Mouse (Mus musculus) MEL (cell line): ENCODE measurements around the gene Tmem145. TPM values are rescaled to one million over a fixed set of nuclear protein-coding genes. Genes with fewer than 3 reads are reported as not detected.

ENCODE experiments used
- DNase-seq: peaks from one replicate; pipeline ENCODE4 v3.0.0; 2011; ENCODE audit warnings: low read depth, low spot score
- H3K27ac ChIP-seq: 2 replicates; pipeline ENCODE4 v1.5.1; 2012; ENCODE audit warnings: low read depth, mild to moderate bottlenecking, control low read depth, low read length, moderate library complexity; ENCODE audit not compliant: control insufficient read depth
- H3K27me3 ChIP-seq, 2 experiments: fragments of 150-350 bp in 1 of 2; sonication (generic) in 1 of 2; 2 replicates each; pipeline ENCODE4 v1.6.1; 2012; ENCODE audit warnings: low read length in 2 of 2, mild to moderate bottlenecking in 2 of 2, improper control_type of control experiment in 1 of 2, moderate library complexity in 1 of 2; ENCODE audit not compliant: insufficient read depth in 2 of 2, control insufficient read depth in 1 of 2
- H3K36me3 ChIP-seq, 2 experiments: 2 replicates each; pipeline ENCODE4 v1.6.1; 2012 to 2014; ENCODE audit warnings: low read length in 2 of 2, improper control_type of control experiment in 1 of 2, inconsistent platforms in 1 of 2, mild to moderate bottlenecking in 1 of 2; ENCODE audit not compliant: insufficient read depth in 2 of 2, control insufficient read depth in 1 of 2
- H3K4me1 ChIP-seq, 2 experiments: fragments of 150-350 bp in 1 of 2; sonication (generic) in 1 of 2; 2 replicates each; pipeline ENCODE4 v1.6.1; 2012; ENCODE audit warnings: low read length in 2 of 2, improper control_type of control experiment in 1 of 2, mild to moderate bottlenecking in 1 of 2; ENCODE audit not compliant: insufficient read depth in 2 of 2, control insufficient read depth in 1 of 2
- H3K4me3 ChIP-seq, 2 experiments: fragments of 150-350 bp in 1 of 2; sonication (generic) in 1 of 2; 2 replicates each; pipeline ENCODE4 v1.5.1; 2012; ENCODE audit warnings: low read depth in 2 of 2, low read length in 2 of 2, mild to moderate bottlenecking in 2 of 2, moderate library complexity in 2 of 2, control low read depth in 1 of 2, improper control_type of control experiment in 1 of 2; ENCODE audit not compliant: control insufficient read depth in 1 of 2, insufficient read depth in 1 of 2
- H3K79me2 ChIP-seq: 2 replicates; pipeline ENCODE4 v1.6.1; 2012; ENCODE audit warnings: mild to moderate bottlenecking, low read length, moderate library complexity; ENCODE audit not compliant: control insufficient read depth, poor library complexity, insufficient read depth
- H3K9ac ChIP-seq: 2 replicates; pipeline ENCODE4 v1.6.1; 2012; ENCODE audit warnings: low read depth, mild to moderate bottlenecking, control low read depth, low read length, moderate library complexity; ENCODE audit not compliant: control insufficient read depth, poor library complexity, severe bottlenecking
- H3K9me3 ChIP-seq: fragments of 150-350 bp; sonication (generic); replicated peaks from 2 replicates; pipeline ENCODE4 v1.6.1; 2012; ENCODE audit warnings: mild to moderate bottlenecking, low read length, improper control_type of control experiment, moderate library complexity; ENCODE audit not compliant: insufficient read depth
- BHLHE40 ChIP-seq: IDR thresholded peaks from 2 replicates; pipeline ENCODE4 v1.6.1; 2012; ENCODE audit warnings: low read depth, mild to moderate bottlenecking, inconsistent platforms, low read length, improper control_type of control experiment, borderline replicate concordance
- CHD1 ChIP-seq: IDR thresholded peaks from 2 replicates; pipeline ENCODE4 v1.6.1; 2012; ENCODE audit warnings: low read depth, mild to moderate bottlenecking, inconsistent platforms, low read length, improper control_type of control experiment
- E2F4 ChIP-seq: IDR thresholded peaks from 2 replicates; pipeline ENCODE4 v1.6.1; 2011; ENCODE audit warnings: low read depth, low read length, improper control_type of control experiment, borderline replicate concordance
- ELF1 ChIP-seq: IDR thresholded peaks from 2 replicates; pipeline ENCODE4 v1.6.1; 2014; ENCODE audit warnings: low read depth, mild to moderate bottlenecking, inconsistent platforms, low read length, improper control_type of control experiment, moderate library complexity
- ETS1 ChIP-seq: IDR thresholded peaks from 2 replicates; pipeline ENCODE4 v1.6.1; 2012; ENCODE audit warnings: low read depth, mild to moderate bottlenecking, inconsistent platforms, low read length, improper control_type of control experiment, moderate library complexity
- GABPA ChIP-seq: IDR thresholded peaks from 2 replicates; pipeline ENCODE4 v1.6.1; 2012; ENCODE audit warnings: low read depth, mild to moderate bottlenecking, inconsistent platforms, low read length, improper control_type of control experiment, moderate library complexity
- GATA1 ChIP-seq: IDR thresholded peaks from 2 replicates; pipeline ENCODE4 v1.6.1; 2011; ENCODE audit warnings: low read depth, low read length, improper control_type of control experiment
- HCFC1 ChIP-seq: IDR thresholded peaks from 2 replicates; pipeline ENCODE4 v1.6.1; 2012; ENCODE audit warnings: low read depth, mild to moderate bottlenecking, inconsistent platforms, low read length, improper control_type of control experiment, moderate library complexity
- KAT2A ChIP-seq: conservative IDR thresholded peaks from 2 replicates; pipeline ENCODE4 v1.6.1; 2012; ENCODE audit warnings: low read depth, low read length, improper control_type of control experiment, inconsistent platforms
- MAFK ChIP-seq: IDR thresholded peaks from 2 replicates; pipeline ENCODE4 v1.6.1; 2011; ENCODE audit warnings: low read depth, mild to moderate bottlenecking, low read length, improper control_type of control experiment, borderline replicate concordance
- MAZ ChIP-seq: IDR thresholded peaks from 2 replicates; pipeline ENCODE4 v1.6.1; 2012; ENCODE audit warnings: low read depth, mild to moderate bottlenecking, inconsistent platforms, low read length, improper control_type of control experiment
- MEF2A ChIP-seq: IDR thresholded peaks from 2 replicates; pipeline ENCODE4 v1.6.1; 2014; ENCODE audit warnings: low read depth, mild to moderate bottlenecking, inconsistent platforms, low read length, improper control_type of control experiment; ENCODE audit not compliant: poor library complexity, insufficient replicate concordance, severe bottlenecking; ENCODE audit errors: extremely low read depth
- MXI1 ChIP-seq: IDR thresholded peaks from 2 replicates; pipeline ENCODE4 v1.6.1; 2011; ENCODE audit warnings: mild to moderate bottlenecking, low read depth, low read length, improper control_type of control experiment
- NRF1 ChIP-seq: IDR thresholded peaks from 2 replicates; pipeline ENCODE4 v1.6.1; 2014; ENCODE audit warnings: low read depth, mild to moderate bottlenecking, inconsistent platforms, low read length, improper control_type of control experiment, moderate library complexity; ENCODE audit not compliant: poor library complexity, insufficient read depth, severe bottlenecking
- POLR2A ChIP-seq, 2 experiments: IDR thresholded peaks; 2 replicates each; pipeline ENCODE4 v1.6.1; 2011 to 2012; ENCODE audit warnings: low read length in 2 of 2, mild to moderate bottlenecking in 2 of 2, control low read depth in 1 of 2, improper control_type of control experiment in 1 of 2, low read depth in 1 of 2, moderate library complexity in 1 of 2; ENCODE audit not compliant: control insufficient read depth in 1 of 2, insufficient read depth in 1 of 2, poor library complexity in 1 of 2
- POLR2AphosphoS2 ChIP-seq: IDR thresholded peaks from 2 replicates; pipeline ENCODE4 v1.6.1; 2011; ENCODE audit warnings: low read length, improper control_type of control experiment
- POLR2AphosphoS5 ChIP-seq: IDR thresholded peaks from 2 replicates; pipeline ENCODE4 v1.6.1; 2012; ENCODE audit warnings: low read depth, borderline replicate concordance, mild to moderate bottlenecking, inconsistent platforms, low read length, moderate library complexity, mixed read lengths
- SIN3A ChIP-seq: IDR thresholded peaks from 2 replicates; pipeline ENCODE4 v1.6.1; 2012; ENCODE audit warnings: low read length, improper control_type of control experiment, inconsistent platforms
- TAL1 ChIP-seq: IDR thresholded peaks from 2 replicates; pipeline ENCODE4 v1.6.1; 2012; ENCODE audit warnings: mild to moderate bottlenecking, inconsistent platforms, low read length, moderate library complexity, mixed read lengths
- TCF12 ChIP-seq: IDR thresholded peaks from 2 replicates; pipeline ENCODE4 v1.6.1; 2014; ENCODE audit warnings: low read depth, mild to moderate bottlenecking, inconsistent platforms, low read length, improper control_type of control experiment, moderate library complexity
- UBTF ChIP-seq: IDR thresholded peaks from 2 replicates; pipeline ENCODE4 v1.6.1; 2012; ENCODE audit warnings: low read depth, mild to moderate bottlenecking, inconsistent platforms, low read length, improper control_type of control experiment, moderate library complexity, borderline replicate concordance; ENCODE audit not compliant: insufficient read depth
- USF1 ChIP-seq: IDR thresholded peaks from 2 replicates; pipeline ENCODE4 v1.6.1; 2014; ENCODE audit warnings: low read depth, mild to moderate bottlenecking, inconsistent platforms, low read length, improper control_type of control experiment, moderate library complexity
- USF2 ChIP-seq, 2 experiments: IDR thresholded peaks; 2 replicates each; pipeline ENCODE4 v1.6.1; 2011 to 2012; ENCODE audit warnings: improper control_type of control experiment in 2 of 2, low read length in 2 of 2, borderline replicate concordance in 1 of 2, inconsistent platforms in 1 of 2, low read depth in 1 of 2, mild to moderate bottlenecking in 1 of 2; ENCODE audit not compliant: insufficient read depth in 1 of 2
- ZC3H11A ChIP-seq: IDR thresholded peaks from 2 replicates; pipeline ENCODE4 v1.6.1; 2012; ENCODE audit warnings: low read depth, mild to moderate bottlenecking, inconsistent platforms, low read length, improper control_type of control experiment
- ZMIZ1 ChIP-seq: IDR thresholded peaks from 2 replicates; pipeline ENCODE4 v1.6.1; 2012; ENCODE audit warnings: low read depth, mild to moderate bottlenecking, inconsistent platforms, low read length, improper control_type of control experiment, moderate library complexity
- ZNF384 ChIP-seq: IDR thresholded peaks from 2 replicates; pipeline ENCODE4 v1.6.1; 2012; ENCODE audit warnings: low read depth, mild to moderate bottlenecking, inconsistent platforms, low read length, improper control_type of control experiment
- polyA plus RNA-seq, 2 experiments: library from polyadenylated mRNA; stranded (reverse) in 1 of 2; unstranded in 1 of 2; fragments of >175 nt in 1 of 2; fragments of >200 nt in 1 of 2; gene quantifications; 2 replicates each; pipeline versions ENCODE4 v1.2.1 to v1.2.4; 2012; ENCODE audit warnings: low replicate concordance in 2 of 2, low read depth in 1 of 2; ENCODE audit not compliant: insufficient read length in 2 of 2, insufficient read depth in 1 of 2, missing spikeins in 1 of 2
- total RNA-seq: library from RNA; depleted of rRNA; stranded (reverse); fragments of 300-350 nt; gene quantifications from 2 replicates; pipeline ENCODE4 v1.2.3, GENCODE M21; 2012

Tmem145 gene
- total and polyA plus RNA-seq, 3 experiments = not detected

- no peak overlapping the region for H3K27ac ChIP-seq
Measured at GRCm38 (mm10) chr7:25309425-25309824, 3.5 kb downstream of the Tmem145 start.

GRCm38 (mm10) chr7:25311193-25311592 is 5.3 kb downstream of the Tmem145 start:
- Histone ChIP-seq H3K9me3 (no peaks in the 10 kb centered on the region), H3K27me3 (peaks cover 2 to 3% of the 10 kb centered on the region in 2 experiments), H3K36me3 (no peaks in the 10 kb centered on the region; a peak in 1 of 4 replicates), H3K79me2 (no peaks in the 10 kb centered on the region), H3K4me1 (peaks cover 0 to 4% of the 10 kb centered on the region in 2 experiments; a peak in 2 of 4 replicates), H3K4me3 (no peak overlapping the region), H3K9ac (no peak overlapping the region), H3K27ac (no peak overlapping the region)
- TF ChIP-seq CHD1 = no peak
- TF ChIP-seq POLR2AphosphoS5 = no peak
- no peak for TF ChIP-seq USF1
- TF ChIP-seq POLR2AphosphoS2 = no peak
- no peak for TF ChIP-seq ZC3H11A
- no peak for TF ChIP-seq HCFC1
- no peak for TF ChIP-seq E2F4
- TF ChIP-seq MEF2A = no peak
- no peak for TF ChIP-seq MXI1
- TF ChIP-seq UBTF = no peak
- no peak for TF ChIP-seq ZNF384
- TF ChIP-seq TAL1 = no peak
- no peak for TF ChIP-seq BHLHE40
- no peak for TF ChIP-seq GABPA
- no peak for DNase-seq

More at GRCm38 (mm10) chr7:25309425-25309824, 3.5 kb downstream of the Tmem145 start:
- Histone ChIP-seq H3K36me3 (no peaks in the 10 kb centered on the region), H3K9me3 (no peaks in the 10 kb centered on the region), H3K79me2 (no peaks in the 10 kb centered on the region), H3K9ac (no peak overlapping the region), H3K4me3 (no peak overlapping the region), H3K27me3 (peaks cover 2 to 3% of the 10 kb centered on the region in 2 experiments), H3K4me1 (no peaks in the 10 kb centered on the region)
- no peak for TF ChIP-seq ZNF384
- TF ChIP-seq TCF12 = no peak
- TF ChIP-seq POLR2AphosphoS5 = no peak
- no peak for TF ChIP-seq BHLHE40
- TF ChIP-seq UBTF = no peak
- TF ChIP-seq NRF1 = no peak
- TF ChIP-seq USF2 (IDR thresholded peaks at IDR 0.05; ENCODE audit: borderline replicate concordance in 1 of 2, insufficient read depth in 1 of 2, low read depth in 1 of 2, low read length in 2 of 2) = no peak
- TF ChIP-seq SIN3A = no peak
- TF ChIP-seq GABPA = no peak
- no peak for TF ChIP-seq POLR2A (IDR thresholded peaks at IDR 0.05; ENCODE audit: control insufficient read depth in 1 of 2, insufficient read depth in 1 of 2, low read depth in 1 of 2, low read length in 2 of 2, poor library complexity in 1 of 2)
- no peak for TF ChIP-seq ELF1
- no peak for TF ChIP-seq MAZ
- no peak for TF ChIP-seq E2F4
- no peak for TF ChIP-seq GATA1
- no peak for TF ChIP-seq ETS1
- no peak for TF ChIP-seq KAT2A
- TF ChIP-seq MAFK = no peak
- no peak for TF ChIP-seq ZMIZ1
- no peak for DNase-seq
